In the genomic region with DNA sequence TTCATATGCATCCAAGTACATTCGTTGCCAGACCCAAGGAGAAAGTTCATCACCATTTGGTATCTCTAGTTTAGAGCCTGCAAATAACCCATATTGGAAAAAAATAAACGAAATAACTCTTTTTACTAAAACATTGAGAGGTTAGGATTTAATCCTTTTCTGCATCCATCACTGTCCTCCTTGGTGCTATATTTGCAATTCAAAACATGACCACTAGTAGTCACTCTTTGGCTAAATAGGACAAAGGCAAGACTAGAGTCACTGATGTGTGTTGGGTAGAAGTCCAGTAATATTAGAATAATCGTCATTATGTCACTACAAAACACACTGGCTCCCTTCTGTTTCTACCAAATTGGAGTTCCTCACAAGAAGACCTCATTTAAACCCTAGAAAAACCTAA, we compare ENCODE assay signal across 22 mouse cellular contexts.
DNase-seq lines count a peak whose midpoint lies in the region; ATAC-seq and TF ChIP-seq lines count a peak whose summit lies in the region.
"Had no signal": no experiment of that assay in that cellular context is flagged by ENCODE, and none has a peak within 500 bp of the region (broad histone marks: within the 10 kb centered on the region; RNA-seq: fewer than 3 reads in every experiment).

No protein-coding gene starts in this region.

- peak; percentile 5; the same call in 1 of the 2 replicates for TF ChIP-seq CTCF in gastrocnemius, adult 2 months (IDR thresholded peaks at IDR 0.05)
- TF ChIP-seq CTCF in lung, embryonic 14.5 days (IDR thresholded peaks at IDR 0.05; ENCODE audit: low read depth): 0 out of 2 replicates have a peak, but pooled peaks have one; percentile 33

- WGBS in lung, embryonic 14.5 days: 80% methylated on average over 3 of the region's 3 CpGs
- 92% methylated on average over 3 of the region's 3 CpGs for WGBS in kidney, embryonic 16.5 days

- ATAC-seq in lung, embryonic 14.5 days (ENCODE audit: insufficient read depth): no peak
- ATAC-seq in kidney, embryonic 16.5 days (ENCODE audit: low FRiP score, low TSS enrichment): no peak
- ATAC-seq: hindbrain, embryonic 16.5 days had no signal

- H3K27me3 ChIP-seq in lung, embryonic 14.5 days (ENCODE audit: insufficient read depth, low read length): no peaks in the 10 kb centered on the region
- H3K27me3 ChIP-seq in kidney, embryonic 16.5 days (ENCODE audit: insufficient read depth, low read length): no peaks in the 10 kb centered on the region
- H3K27me3 ChIP-seq: embryonic facial prominence, embryonic 12.5 days; limb, embryonic 13.5 days; liver, embryonic 15.5 days had no signal

- H3K9me3 ChIP-seq in lung, embryonic 14.5 days (ENCODE audit: low read depth, low read length): no peaks in the 10 kb centered on the region; the same call in 1 of the 2 replicates
- H3K9me3 ChIP-seq in kidney, embryonic 16.5 days (ENCODE audit: low read length): peaks cover 9% of the 10 kb centered on the region
- H3K9me3 ChIP-seq: embryonic facial prominence, embryonic 12.5 days; liver, embryonic 15.5 days had no signal

- H3K4me1 ChIP-seq in lung, embryonic 14.5 days (ENCODE audit: insufficient read depth): no peaks in the 10 kb centered on the region
- no peaks in the 10 kb centered on the region for H3K4me1 ChIP-seq in kidney, embryonic 16.5 days (ENCODE audit: insufficient read depth, low read length)
- H3K4me1 ChIP-seq: liver, embryonic 15.5 days had no signal

- H3K4me3 ChIP-seq in gastrocnemius, adult 2 months: no peak overlapping the region
- no peak overlapping the region for H3K4me3 ChIP-seq in lung, embryonic 14.5 days (ENCODE audit: low read depth, low read length)
- H3K4me3 ChIP-seq in kidney, embryonic 16.5 days (ENCODE audit: low read length): no peak overlapping the region
- H3K4me3 ChIP-seq: embryonic facial prominence, embryonic 12.5 days; limb, embryonic 13.5 days; liver, embryonic 15.5 days; myocyte had no signal

- intact Hi-C loops in gastrocnemius, adult 2 months (cut with DNase I): no loop called here

- H3K36me3 ChIP-seq in lung, embryonic 14.5 days (ENCODE audit: insufficient read depth): no peaks in the 10 kb centered on the region
- H3K36me3 ChIP-seq in kidney, embryonic 16.5 days (ENCODE audit: insufficient read depth, low read length): no peaks in the 10 kb centered on the region
- H3K36me3 ChIP-seq: embryonic facial prominence, embryonic 12.5 days; limb, embryonic 13.5 days; liver, embryonic 15.5 days had no signal

- no peak overlapping the region for H3K4me2 ChIP-seq in lung, embryonic 14.5 days
- H3K4me2 ChIP-seq in kidney, embryonic 16.5 days (replicated peaks; ENCODE audit: low read depth, low read length): no peak overlapping the region
- H3K4me2 ChIP-seq: embryonic facial prominence, embryonic 12.5 days; heart, embryonic 11.5 days; limb, embryonic 13.5 days; liver, embryonic 15.5 days had no signal

- DNase-seq in gastrocnemius, adult 2 months: no peak
- no peak for DNase-seq in gastrocnemius, postnatal 10 days
- DNase-seq in lung, embryonic 14.5 days: no peak
- no peak for DNase-seq in lung, adult 18-20 months
- peak; percentile 40 for DNase-seq in ES-CJ7 (ENCODE audit: low read depth, low spot score)
- DNase-seq in c-Kit-positive CD71-positive TER-119-positive erythroid progenitor cells, embryonic 14.5 days (ENCODE audit: low spot score): peak; percentile 0
- no peak for DNase-seq in left cerebral cortex, adult 8-10 months (ENCODE audit: low spot score in 2 of 2)
- DNase-seq: adrenal gland, postnatal 10 days; cerebellum, adult 2 months; cerebellum, postnatal 25 days; kidney, adult 18-20 months; kidney, postnatal 10 days; midbrain, embryonic 14.5 days; right cerebral cortex, postnatal 4 days; thymus, postnatal 25 days had no signal

- no peak overlapping the region for H3K9ac ChIP-seq in lung, embryonic 14.5 days
- H3K9ac ChIP-seq in kidney, embryonic 16.5 days (replicated peaks; ENCODE audit: low read length): no peak overlapping the region
- H3K9ac ChIP-seq: embryonic facial prominence, embryonic 12.5 days; limb, embryonic 13.5 days; liver, embryonic 15.5 days had no signal

- no peak overlapping the region for H3K27ac ChIP-seq in gastrocnemius, adult 2 months
- no peak overlapping the region for H3K27ac ChIP-seq in lung, embryonic 14.5 days (ENCODE audit: low read depth)
- H3K27ac ChIP-seq in kidney, embryonic 16.5 days (ENCODE audit: low read length): no peak overlapping the region
- H3K27ac ChIP-seq: embryonic facial prominence, embryonic 12.5 days; limb, embryonic 13.5 days; liver, embryonic 15.5 days had no signal

Comparison
In these comparisons a context has a peak if more than half of its experiments do, and no peak if none do; other contexts are left out.
1. DNase-seq: peak in ES-CJ7 (single experiment) and c-Kit-positive CD71-positive TER-119-positive erythroid progenitor cells, embryonic 14.5 days (single experiment); none in gastrocnemius, adult 2 months (single experiment), gastrocnemius, postnatal 10 days (single experiment), lung, embryonic 14.5 days (single experiment), lung, adult 18-20 months (0 of 2) and left cerebral cortex, adult 8-10 months (0 of 2).